Mouse (Mus musculus): Measurements from ENCODE around the gene Klf12. TPM values are rescaled to one million over a fixed set of nuclear protein-coding genes. Genes with fewer than 3 reads are reported as not detected.
A peak's percentile ranks its signal among the peaks of the same experiment; 100 is the strongest.

The Klf12 gene
- 43.5 and 45.8 TPM in 2 replicates for polyA plus RNA-seq (2015; fragmentation: Nextera tagmentation; extraction: Ambion mirVana)

GRCm38 (mm10) chr14:100284119-100284860 lies at the start of gene Klf12:
Klf12 (minus strand) TSS chr14:100284679.
- no peaks in the 10 kb centered on the region for H3K36me3 ChIP-seq (ENCODE audit: poor library complexity, severe bottlenecking)
- peak within 1 kb of the TSS; percentile 67 for H3K4me3 ChIP-seq
- WGBS, result under 1% methylated on average over 36 of the region's 40 CpGs
- peak within 1 kb of the TSS; percentile 89 for H3K9ac ChIP-seq
- H3K27ac ChIP-seq, result peak within 1 kb of the TSS; percentile 97
- ATAC-seq, result peak; percentile 89
- H3K4me1 ChIP-seq, result peaks cover 29% of the 10 kb centered on the region
- H3K4me2 ChIP-seq, result peak within 1 kb of the TSS; percentile 85
- no peaks in the 10 kb centered on the region for H3K27me3 ChIP-seq
- peaks cover 7% of the 10 kb centered on the region; the same call in 1 of the 2 replicates for H3K9me3 ChIP-seq (replicated peaks)

- no peaks in the 10 kb centered on the region for H3K4me1 ChIP-seq
- H3K9ac ChIP-seq, result no peak overlapping the region
- no peak for ATAC-seq
- no peaks in the 10 kb centered on the region for H3K27me3 ChIP-seq
- no peaks in the 10 kb centered on the region for H3K36me3 ChIP-seq (ENCODE audit: poor library complexity, severe bottlenecking)
- 73% methylated on average over 2 of the region's 2 CpGs for WGBS
- no peak overlapping the region for H3K4me2 ChIP-seq
- no peaks in the 10 kb centered on the region for H3K9me3 ChIP-seq (replicated peaks)
- no peak overlapping the region for H3K4me3 ChIP-seq
- H3K27ac ChIP-seq, result no peak overlapping the region
These were observed 48.9 kb upstream of the Klf12 start for GRCm38 (mm10) chr14:100333369-100333768.

GRCm38 (mm10) chr14:100328602-100329276 lies 44.3 kb upstream of the Klf12 start:
- Histone ChIP-seq H3K4me2 (no peak overlapping the region), H3K36me3 (ENCODE audit: poor library complexity, severe bottlenecking) (no peaks in the 10 kb centered on the region), H3K4me1 (no peaks in the 10 kb centered on the region), H3K27ac (no peak overlapping the region), H3K27me3 (no peaks in the 10 kb centered on the region), H3K9me3 (replicated peaks) (no peaks in the 10 kb centered on the region), H3K4me3 (no peak overlapping the region), H3K9ac (no peak overlapping the region)
- WGBS, result 87% methylated on average over 6 of the region's 6 CpGs
- ATAC-seq, result no peak

- Histone ChIP-seq H3K27ac (no peak overlapping the region), H3K4me3 (no peak overlapping the region), H3K9ac (no peak overlapping the region), H3K27me3 (no peaks in the 10 kb centered on the region), H3K9me3 (replicated peaks) (peaks cover 8% of the 10 kb centered on the region; the same call in 1 of the 2 replicates), H3K36me3 (ENCODE audit: poor library complexity, severe bottlenecking) (no peaks in the 10 kb centered on the region), H3K4me2 (no peak overlapping the region), H3K4me1 (no peaks in the 10 kb centered on the region)
- WGBS, result 88% methylated on average over 7 of the region's 7 CpGs
- ATAC-seq, result no peak
These were observed 39.8 kb upstream of the Klf12 start for GRCm38 (mm10) chr14:100324303-100324702.

- no peaks in the 10 kb centered on the region for H3K36me3 ChIP-seq (ENCODE audit: poor library complexity, severe bottlenecking)
- no peak overlapping the region for H3K4me2 ChIP-seq
- H3K9ac ChIP-seq, result no peak overlapping the region
- ATAC-seq, result no peak
- H3K4me3 ChIP-seq, result no peak overlapping the region
- H3K9me3 ChIP-seq (replicated peaks), result peaks cover 8% of the 10 kb centered on the region; the same call in 1 of the 2 replicates
- WGBS, result 94% methylated on average over 6 of the region's 6 CpGs
- no peak overlapping the region for H3K27ac ChIP-seq
- H3K27me3 ChIP-seq, result no peaks in the 10 kb centered on the region
- H3K4me1 ChIP-seq, result no peaks in the 10 kb centered on the region
These were observed 37.5 kb upstream of the Klf12 start for GRCm38 (mm10) chr14:100322012-100322411.

- WGBS, result 76% methylated on average over 4 of the region's 4 CpGs
- ATAC-seq, result no peak
These were observed 32.3 kb upstream of the Klf12 start for GRCm38 (mm10) chr14:100316780-100317179.

GRCm38 (mm10) chr14:100314099-100314498 lies 29.6 kb upstream of the Klf12 start:
- no peaks in the 10 kb centered on the region for H3K36me3 ChIP-seq (ENCODE audit: poor library complexity, severe bottlenecking)
- no peak overlapping the region for H3K4me3 ChIP-seq
- no peaks in the 10 kb centered on the region for H3K27me3 ChIP-seq
- WGBS, result 78% methylated on average over 4 of the region's 4 CpGs
- no peak overlapping the region for H3K4me2 ChIP-seq
- no peaks in the 10 kb centered on the region for H3K4me1 ChIP-seq
- no peak for ATAC-seq
- H3K9me3 ChIP-seq (replicated peaks), result no peaks in the 10 kb centered on the region
- H3K27ac ChIP-seq, result no peak overlapping the region
- no peak overlapping the region for H3K9ac ChIP-seq

More at GRCm38 (mm10) chr14:100316780-100317179, 32.3 kb upstream of the Klf12 start:
- H3K27me3 ChIP-seq, result no peaks in the 10 kb centered on the region
- no peak overlapping the region for H3K4me3 ChIP-seq
- H3K9me3 ChIP-seq (replicated peaks), result no peaks in the 10 kb centered on the region
- H3K9ac ChIP-seq, result no peak overlapping the region
- H3K27ac ChIP-seq, result no peak overlapping the region
- H3K36me3 ChIP-seq (ENCODE audit: poor library complexity, severe bottlenecking), result no peaks in the 10 kb centered on the region
- no peak overlapping the region for H3K4me2 ChIP-seq
- no peaks in the 10 kb centered on the region for H3K4me1 ChIP-seq

- ATAC-seq, result no peak
- Histone ChIP-seq H3K4me1 (no peaks in the 10 kb centered on the region), H3K36me3 (ENCODE audit: poor library complexity, severe bottlenecking) (no peaks in the 10 kb centered on the region), H3K27me3 (no peaks in the 10 kb centered on the region), H3K9ac (no peak overlapping the region), H3K9me3 (replicated peaks) (no peaks in the 10 kb centered on the region), H3K4me2 (no peak overlapping the region), H3K4me3 (no peak overlapping the region), H3K27ac (no peak overlapping the region)
- 95% methylated on average over 1 of the region's 1 CpGs for WGBS
These were observed 16.4 kb upstream of the Klf12 start for GRCm38 (mm10) chr14:100300905-100301304.

GRCm38 (mm10) chr14:100298892-100299291 lies 14.4 kb upstream of the Klf12 start:
- H3K27me3 ChIP-seq, result no peaks in the 10 kb centered on the region
- H3K4me2 ChIP-seq, result no peak overlapping the region
- WGBS, result 80% methylated on average over 6 of the region's 6 CpGs
- H3K27ac ChIP-seq, result no peak overlapping the region
- no peaks in the 10 kb centered on the region for H3K9me3 ChIP-seq (replicated peaks)
- ATAC-seq, result no peak
- H3K36me3 ChIP-seq (ENCODE audit: poor library complexity, severe bottlenecking), result no peaks in the 10 kb centered on the region
- no peak overlapping the region for H3K9ac ChIP-seq
- no peaks in the 10 kb centered on the region for H3K4me1 ChIP-seq
- no peak overlapping the region for H3K4me3 ChIP-seq

- Histone ChIP-seq H3K27ac (peak overlapping the region; percentile 97), H3K4me3 (peak overlapping the region; percentile 67), H3K4me1 (peaks cover 26% of the 10 kb centered on the region), H3K4me2 (peak overlapping the region; percentile 85), H3K36me3 (ENCODE audit: poor library complexity, severe bottlenecking) (no peaks in the 10 kb centered on the region), H3K27me3 (no peaks in the 10 kb centered on the region), H3K9me3 (replicated peaks) (no peaks in the 10 kb centered on the region), H3K9ac (peak overlapping the region; percentile 89)
- ATAC-seq, result no peak
- 7% methylated on average over 19 of the region's 19 CpGs for WGBS
These were observed 2.2 kb upstream of the Klf12 start for GRCm38 (mm10) chr14:100286586-100287241.

GRCm38 (mm10) chr14:100285656-100286585 lies 1.4 kb upstream of the Klf12 start:
- Histone ChIP-seq H3K27ac (peak overlapping the region; percentile 97), H3K4me1 (peaks cover 29% of the 10 kb centered on the region), H3K9ac (peak overlapping the region; percentile 89), H3K4me3 (peak overlapping the region; percentile 67), H3K4me2 (peak overlapping the region; percentile 85), H3K9me3 (replicated peaks) (no peaks in the 10 kb centered on the region), H3K36me3 (ENCODE audit: poor library complexity, severe bottlenecking) (no peaks in the 10 kb centered on the region), H3K27me3 (no peaks in the 10 kb centered on the region)
- ATAC-seq, result peak; percentile 54
- WGBS, result under 1% methylated on average over 60 of the region's 60 CpGs

Measured in forebrain, embryonic 13.5 days (tissue).